Mouse (Mus musculus): ENCODE data around the gene Syt9. TPM values are rescaled to one million over a fixed set of nuclear protein-coding genes. Genes with fewer than 3 reads are reported as not detected.

The Syt9 gene
- polyA plus RNA-seq, 1 experiment from 2014 or later: 7.7 TPM

DNA sequence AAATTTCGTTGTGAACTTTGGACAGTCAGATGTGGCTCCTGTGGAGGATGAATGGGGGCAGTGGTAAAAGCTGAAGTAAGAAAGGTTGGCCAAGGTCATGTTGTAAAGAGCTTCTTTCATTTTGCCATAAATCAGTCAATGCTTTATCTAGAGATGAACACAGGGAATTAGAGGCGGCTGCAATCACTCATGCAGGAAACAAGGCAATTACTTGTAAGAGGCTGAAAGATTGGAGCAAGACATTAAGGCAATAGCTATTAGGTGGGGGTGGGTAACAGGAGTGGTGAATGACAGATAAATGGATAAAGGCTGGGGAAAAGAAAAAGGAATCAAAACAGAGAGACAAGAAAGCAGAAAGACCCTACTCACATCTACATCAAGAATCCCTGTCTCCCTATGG, 193.2 kb downstream of the Syt9 start:
- no peak overlapping the region for H3K9ac ChIP-seq
- H3K4me2 ChIP-seq: no peak overlapping the region
- H3K4me1 ChIP-seq (replicated peaks): peaks cover 5% of the 10 kb centered on the region; the same call in 1 of the 2 replicates
- no peaks in the 10 kb centered on the region for H3K27me3 ChIP-seq
- no peak overlapping the region for H3K4me3 ChIP-seq
- no peaks in the 10 kb centered on the region for H3K9me3 ChIP-seq
- WGBS: 15% methylated on average over 2 of the region's 2 CpGs
- no peaks in the 10 kb centered on the region for H3K36me3 ChIP-seq
- peak; percentile 53; the same call in 1 of the 2 replicates for ATAC-seq (ENCODE audit: low read depth)
- H3K27ac ChIP-seq (replicated peaks): no peak overlapping the region

DNA sequence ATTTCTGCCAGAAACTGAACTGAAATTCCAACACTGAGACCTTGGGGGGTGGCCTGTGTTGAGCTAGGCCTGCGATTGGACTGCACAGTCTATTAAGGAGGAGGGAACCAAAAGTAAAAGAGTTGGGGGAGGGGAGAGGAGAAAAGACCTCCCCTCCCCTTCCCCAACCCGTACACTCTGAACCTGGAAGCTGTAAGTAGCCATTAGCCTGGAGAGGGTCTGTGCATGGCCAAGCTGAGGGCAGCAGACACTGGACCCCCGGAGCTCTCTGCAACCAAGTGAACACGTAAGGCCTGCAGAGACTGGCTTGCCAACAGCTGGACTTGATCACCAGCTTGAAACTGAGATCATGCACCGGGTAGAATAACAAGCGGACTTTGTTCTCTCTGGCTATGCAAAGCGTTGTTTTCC, 196.7 kb downstream of the Syt9 start, which contains the start of gene Olfml1:
Gene Olfml1, plus strand, starts transcription at position 186 of the 411 bp plus-strand sequence.
- Histone ChIP-seq H3K4me2 (peak within 1 kb of the TSS; percentile 28), H3K9me3 (no peaks in the 10 kb centered on the region), H3K27ac (replicated peaks) (0 out of 2 replicates have a peak within 1 kb of the TSS, but pooled peaks have one; percentile 46), H3K9ac (no peak within 1 kb of the TSS), H3K4me1 (replicated peaks) (peaks cover 5% of the 10 kb centered on the region; the same call in 1 of the 2 replicates), H3K4me3 (peak within 1 kb of the TSS; percentile 23), H3K27me3 (no peaks in the 10 kb centered on the region), H3K36me3 (no peaks in the 10 kb centered on the region)
- ATAC-seq (ENCODE audit: low read depth): no peak
- 54% methylated on average over 7 of the region's 7 CpGs for WGBS

DNA sequence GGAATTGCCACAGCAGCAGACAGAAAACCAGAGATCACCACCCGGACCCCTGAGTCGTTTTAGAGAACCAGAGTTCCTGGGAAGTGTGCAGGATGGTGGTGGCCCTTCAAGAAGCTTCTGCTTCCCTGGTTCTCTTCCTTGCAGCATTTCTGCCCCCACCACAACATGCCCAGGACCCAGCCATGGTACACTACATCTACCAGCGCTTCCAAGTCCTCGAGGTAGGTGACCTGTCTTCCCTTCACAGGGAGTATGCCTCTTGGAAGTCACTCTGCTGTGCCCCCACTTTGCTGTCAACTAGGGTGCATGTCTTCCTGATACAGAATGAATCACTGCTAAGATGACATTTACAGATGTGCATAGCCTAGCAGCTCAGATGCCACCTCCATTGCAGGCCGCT, 197.1 kb downstream of the Syt9 start:
- H3K4me1 ChIP-seq (replicated peaks): peaks cover 5% of the 10 kb centered on the region; the same call in 1 of the 2 replicates
- peak overlapping the region; percentile 23 for H3K4me3 ChIP-seq
- no peaks in the 10 kb centered on the region for H3K9me3 ChIP-seq
- no peaks in the 10 kb centered on the region for H3K27me3 ChIP-seq
- WGBS: 72% methylated on average over 5 of the region's 5 CpGs
- H3K9ac ChIP-seq: no peak overlapping the region
- ATAC-seq (ENCODE audit: low read depth): no peak
- H3K36me3 ChIP-seq: no peaks in the 10 kb centered on the region
- 0 out of 2 replicates have a peak overlapping the region, but pooled peaks have one; percentile 46 for H3K27ac ChIP-seq (replicated peaks)
- H3K4me2 ChIP-seq: peak overlapping the region; percentile 28

DNA sequence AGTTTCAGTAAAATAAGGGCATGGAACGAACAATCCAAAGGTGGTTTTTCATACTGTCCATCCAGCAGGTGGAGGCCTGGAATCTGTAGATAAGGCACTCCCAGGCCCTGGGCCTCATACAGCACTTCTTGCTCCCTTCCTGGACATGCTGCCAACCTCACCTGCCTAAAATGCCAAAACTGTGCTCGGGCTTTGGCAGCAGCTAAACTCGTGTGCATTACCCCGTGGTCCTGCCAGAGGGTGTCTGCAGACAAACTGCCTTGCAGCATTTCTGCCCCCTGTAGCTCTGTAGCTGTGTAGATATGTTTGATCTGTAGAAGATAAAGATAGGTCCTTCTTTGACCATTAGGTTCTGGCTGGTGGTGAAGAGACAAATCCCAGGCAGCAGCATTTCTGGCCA, 198.4 kb downstream of the Syt9 start:
- WGBS: 78% methylated on average over 4 of the region's 4 CpGs
- Histone ChIP-seq H3K9ac (no peak overlapping the region), H3K27ac (replicated peaks) (no peak overlapping the region), H3K4me1 (replicated peaks) (no peaks in the 10 kb centered on the region), H3K4me3 (no peak overlapping the region), H3K27me3 (no peaks in the 10 kb centered on the region), H3K4me2 (peak overlapping the region; percentile 33), H3K9me3 (no peaks in the 10 kb centered on the region), H3K36me3 (no peaks in the 10 kb centered on the region)
- ATAC-seq (ENCODE audit: low read depth): no peak

DNA sequence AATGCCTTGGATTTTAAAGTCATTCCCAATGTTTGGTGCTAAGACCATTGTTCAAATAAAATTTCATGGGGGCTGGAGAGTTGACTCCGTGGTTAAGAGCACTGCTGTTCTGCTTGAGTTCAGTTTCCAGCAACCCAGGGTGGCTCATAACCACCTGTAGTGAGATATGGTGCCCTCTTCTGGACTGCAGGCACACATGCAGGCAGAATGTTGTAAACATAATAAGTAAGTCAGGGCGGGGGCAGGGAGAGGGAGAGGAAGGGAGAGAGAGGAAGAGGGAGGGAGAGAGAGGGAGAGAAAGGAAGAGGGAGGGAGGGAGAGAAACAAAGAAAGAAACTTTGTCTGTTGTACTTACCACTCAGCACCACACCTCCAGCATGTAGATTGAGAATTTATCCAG, 203.3 kb downstream of the Syt9 start:
- Histone ChIP-seq H3K9ac (no peak overlapping the region), H3K4me3 (no peak overlapping the region), H3K27me3 (no peaks in the 10 kb centered on the region), H3K27ac (replicated peaks) (no peak overlapping the region), H3K36me3 (no peaks in the 10 kb centered on the region), H3K4me2 (no peak overlapping the region), H3K9me3 (no peaks in the 10 kb centered on the region), H3K4me1 (replicated peaks) (no peaks in the 10 kb centered on the region)
- 50% methylated on average over 2 of the region's 2 CpGs for WGBS
- no peak for ATAC-seq (ENCODE audit: low read depth)

DNA sequence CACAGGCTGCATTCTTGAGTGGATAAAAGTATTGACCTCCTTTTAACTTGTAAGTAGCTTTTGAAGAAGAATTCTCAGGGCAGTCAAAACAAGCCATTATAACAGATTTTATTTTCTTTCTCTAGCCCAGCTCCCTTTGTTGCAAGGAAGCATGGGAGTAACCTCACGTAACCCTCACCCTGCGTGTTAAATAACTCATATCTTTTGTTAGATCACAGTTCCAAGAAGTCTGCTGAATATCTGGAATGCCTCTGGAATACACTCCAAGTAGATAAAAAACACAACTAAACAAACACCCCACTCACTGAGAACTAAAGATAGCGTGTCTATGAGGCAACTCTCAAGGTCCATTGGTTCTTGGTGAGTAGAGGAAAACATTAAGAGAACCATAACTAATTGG, 203.7 kb downstream of the Syt9 start:
- no peaks in the 10 kb centered on the region for H3K9me3 ChIP-seq
- no peaks in the 10 kb centered on the region for H3K4me1 ChIP-seq (replicated peaks)
- H3K4me3 ChIP-seq: no peak overlapping the region
- 78% methylated on average over 3 of the region's 3 CpGs for WGBS
- ATAC-seq (ENCODE audit: low read depth): no peak
- H3K27ac ChIP-seq (replicated peaks): no peak overlapping the region
- no peaks in the 10 kb centered on the region for H3K36me3 ChIP-seq
- no peaks in the 10 kb centered on the region for H3K27me3 ChIP-seq
- no peak overlapping the region for H3K4me2 ChIP-seq
- no peak overlapping the region for H3K9ac ChIP-seq

DNA sequence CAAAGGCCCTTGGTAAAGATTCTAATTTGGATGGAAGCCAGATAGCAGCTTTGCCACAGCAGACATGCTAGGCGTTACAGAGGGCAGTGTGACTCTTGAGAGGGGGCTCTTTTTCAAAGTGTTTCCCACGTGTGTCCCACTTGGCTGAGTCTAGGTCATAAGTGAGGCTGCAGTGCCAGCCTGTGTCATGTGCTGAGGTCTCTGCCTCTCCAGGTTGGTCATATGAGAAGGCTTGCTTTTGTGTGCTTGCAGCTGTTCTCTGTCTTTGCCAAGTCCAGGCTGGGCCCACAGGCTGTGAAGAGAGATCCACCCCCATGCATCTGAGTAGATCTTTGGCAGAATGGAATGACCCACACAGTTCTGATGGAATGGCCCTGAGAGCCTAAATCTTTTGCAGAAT, 222.1 kb downstream of the Syt9 start:
- WGBS: 40% methylated on average over 2 of the region's 2 CpGs
- Histone ChIP-seq H3K27ac (replicated peaks) (no peak overlapping the region), H3K4me2 (no peak overlapping the region), H3K9me3 (no peaks in the 10 kb centered on the region), H3K9ac (no peak overlapping the region), H3K36me3 (no peaks in the 10 kb centered on the region), H3K4me1 (replicated peaks) (peaks cover 14% of the 10 kb centered on the region), H3K27me3 (peaks cover 7% of the 10 kb centered on the region; the same call in 1 of the 2 replicates), H3K4me3 (no peak overlapping the region)
- no peak for ATAC-seq (ENCODE audit: low read depth)

DNA sequence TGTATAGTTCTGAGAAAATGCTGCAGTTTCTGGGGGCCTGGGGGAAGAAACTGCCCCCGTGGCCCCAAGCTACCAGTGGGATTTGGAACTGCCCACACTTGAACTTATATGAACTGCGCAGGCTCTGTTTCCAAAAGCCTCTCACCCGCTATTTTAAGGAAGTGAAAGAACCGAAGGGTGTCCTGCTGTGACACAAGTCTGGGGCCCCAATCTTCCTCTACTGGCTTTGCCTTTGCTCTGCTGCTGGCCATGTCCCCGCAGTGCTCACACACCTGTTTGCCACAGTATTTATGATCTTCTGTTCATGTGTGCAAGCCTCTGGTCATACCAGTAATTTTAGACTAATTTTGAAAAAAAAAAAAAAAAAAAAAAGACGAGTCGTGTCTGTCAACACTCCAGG, 223.4 kb downstream of the Syt9 start:
- H3K4me2 ChIP-seq: peak overlapping the region; percentile 96
- no peaks in the 10 kb centered on the region for H3K9me3 ChIP-seq
- 28% methylated on average over 7 of the region's 7 CpGs for WGBS
- ATAC-seq (ENCODE audit: low read depth): no peak
- H3K27ac ChIP-seq (replicated peaks): no peak overlapping the region
- H3K4me1 ChIP-seq (replicated peaks): peaks cover 14% of the 10 kb centered on the region
- no peak overlapping the region for H3K9ac ChIP-seq
- peak overlapping the region; percentile 59 for H3K4me3 ChIP-seq
- no peaks in the 10 kb centered on the region for H3K36me3 ChIP-seq
- peaks cover 7% of the 10 kb centered on the region; the same call in 1 of the 2 replicates for H3K27me3 ChIP-seq

DNA sequence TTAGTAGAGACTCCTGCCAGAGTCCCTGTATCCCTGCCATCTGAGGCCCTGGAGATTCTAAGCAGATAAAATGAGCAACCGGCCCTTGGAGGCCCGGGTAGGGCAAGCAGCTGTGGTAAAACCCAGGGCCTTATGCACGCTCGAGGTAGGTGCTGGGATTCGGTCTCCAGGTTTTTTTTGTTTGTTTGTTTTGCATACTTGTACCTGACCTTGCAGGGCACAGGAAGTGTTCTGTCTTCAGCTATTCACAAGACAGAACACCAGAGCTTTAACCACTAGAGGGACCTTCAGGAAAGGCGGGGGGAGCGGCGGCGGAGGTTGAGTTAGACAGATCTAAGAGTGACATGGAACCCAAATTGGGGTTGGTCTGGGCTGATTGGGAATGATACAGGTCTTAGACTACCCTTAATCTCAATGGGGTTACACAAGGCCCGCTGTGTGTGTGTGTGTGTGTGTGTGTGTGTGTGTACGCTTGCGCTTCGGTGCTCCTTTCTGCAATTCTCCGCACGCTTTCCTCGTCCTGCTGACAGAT, 223.9 kb downstream of the Syt9 start:
- WGBS: 2% methylated on average over 16 of the region's 16 CpGs
- ATAC-seq (ENCODE audit: low read depth): peak; percentile 86
- H3K9ac ChIP-seq: peak overlapping the region; percentile 60

DNA sequence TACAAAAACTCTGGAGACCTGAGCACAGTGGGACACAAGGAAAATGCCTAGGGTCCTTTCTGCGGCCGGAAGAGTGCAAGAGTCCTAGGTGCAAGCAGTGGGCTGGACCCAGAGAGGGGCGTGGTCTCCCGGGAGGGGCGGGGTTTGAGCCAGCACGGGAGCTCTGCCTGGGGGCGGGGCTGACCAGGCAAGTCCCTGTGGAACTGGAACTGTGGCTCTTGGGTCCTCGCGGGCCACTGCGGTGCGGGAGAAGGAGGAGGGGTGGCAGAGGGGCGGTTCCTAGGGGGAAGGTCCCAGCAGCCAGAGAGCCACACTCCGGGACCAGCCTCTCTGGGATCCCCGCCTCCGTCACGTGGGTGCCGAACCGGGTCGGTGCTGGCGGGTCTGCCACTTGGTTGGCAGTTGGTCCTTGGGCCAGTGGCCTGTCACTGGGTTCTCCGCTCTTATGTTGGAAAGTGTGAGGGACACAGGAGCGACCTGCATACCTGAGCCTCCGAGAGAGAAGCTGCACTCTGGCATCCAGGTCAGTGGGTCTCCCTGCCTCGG, 224.4 kb downstream of the Syt9 start, which contains the start of gene Ppfibp2:
Gene Ppfibp2, plus strand, starts transcription at position 351 of the 546 bp plus-strand sequence.
- H3K27me3 ChIP-seq: peaks cover 7% of the 10 kb centered on the region; the same call in 1 of the 2 replicates
- H3K4me1 ChIP-seq (replicated peaks): peaks cover 14% of the 10 kb centered on the region
- peak within 1 kb of the TSS; percentile 96 for H3K4me2 ChIP-seq
- H3K9me3 ChIP-seq: no peaks in the 10 kb centered on the region
- under 1% methylated on average over 23 of the region's 24 CpGs for WGBS
- peak within 1 kb of the TSS; percentile 60 for H3K9ac ChIP-seq
- peak within 1 kb of the TSS; percentile 59 for H3K4me3 ChIP-seq
- H3K27ac ChIP-seq (replicated peaks): no peak within 1 kb of the TSS
- H3K36me3 ChIP-seq: no peaks in the 10 kb centered on the region
- ATAC-seq (ENCODE audit: low read depth): peak; percentile 92

More for the DNA sequence above, 223.9 kb downstream of the Syt9 start:
- H3K4me3 ChIP-seq: peak overlapping the region; percentile 59
- H3K27me3 ChIP-seq: peaks cover 7% of the 10 kb centered on the region; the same call in 1 of the 2 replicates
- no peaks in the 10 kb centered on the region for H3K36me3 ChIP-seq
- H3K4me1 ChIP-seq (replicated peaks): peaks cover 14% of the 10 kb centered on the region
- H3K9me3 ChIP-seq: no peaks in the 10 kb centered on the region
- peak overlapping the region; percentile 96 for H3K4me2 ChIP-seq
- no peak overlapping the region for H3K27ac ChIP-seq (replicated peaks)

DNA sequence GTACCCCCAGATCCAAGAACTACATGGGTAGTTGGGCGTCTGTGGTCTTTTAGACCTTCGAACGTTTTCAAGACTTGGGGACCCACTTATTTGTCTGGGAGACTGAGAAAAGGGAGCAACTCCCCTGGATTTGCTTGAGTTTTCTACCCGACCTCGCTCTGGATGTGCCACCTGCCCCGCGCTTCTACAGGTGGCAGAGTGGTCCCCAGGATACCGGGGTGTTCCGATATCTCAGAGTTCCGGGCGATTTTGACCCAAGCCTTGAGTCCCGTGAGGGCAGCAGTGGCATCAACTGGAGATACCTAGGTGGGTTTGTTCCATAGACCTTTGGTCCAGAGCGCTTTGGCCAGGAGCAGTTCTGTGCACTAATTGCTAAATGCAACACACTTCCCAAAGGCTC, 224.9 kb downstream of the Syt9 start:
- Histone ChIP-seq H3K4me3 (peak overlapping the region; percentile 59), H3K9me3 (no peaks in the 10 kb centered on the region), H3K9ac (peak overlapping the region; percentile 60; the same call in 1 of the 2 replicates), H3K27me3 (peaks cover 7% of the 10 kb centered on the region; the same call in 1 of the 2 replicates), H3K27ac (replicated peaks) (no peak overlapping the region), H3K36me3 (no peaks in the 10 kb centered on the region), H3K4me2 (peak overlapping the region; percentile 96), H3K4me1 (replicated peaks) (peaks cover 14% of the 10 kb centered on the region)
- ATAC-seq (ENCODE audit: low read depth): peak; percentile 3; the same call in 1 of the 2 replicates
- WGBS: 14% methylated on average over 13 of the region's 13 CpGs

DNA sequence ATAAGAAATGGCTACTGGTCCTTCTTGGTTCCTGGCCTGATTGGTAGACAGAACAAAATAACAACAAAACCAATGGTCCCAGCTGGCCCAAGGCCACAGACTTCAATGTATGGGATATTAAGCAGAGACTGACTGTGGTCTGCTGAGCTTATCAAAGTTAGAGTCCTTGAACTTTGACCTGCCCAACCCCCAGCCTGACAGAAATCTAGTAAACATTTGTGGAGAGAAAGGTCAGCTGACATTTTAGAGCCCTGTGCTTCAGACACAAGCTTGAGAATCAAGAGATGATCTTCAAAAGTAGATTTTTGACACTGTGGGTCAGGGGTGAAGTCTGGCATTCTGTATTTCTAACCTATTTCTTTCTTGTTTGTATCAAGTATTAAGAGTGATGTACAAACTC, 226.2 kb downstream of the Syt9 start:
- Histone ChIP-seq H3K4me3 (no peak overlapping the region), H3K9me3 (no peaks in the 10 kb centered on the region), H3K9ac (no peak overlapping the region), H3K4me1 (replicated peaks) (peaks cover 14% of the 10 kb centered on the region), H3K27ac (replicated peaks) (no peak overlapping the region), H3K36me3 (no peaks in the 10 kb centered on the region), H3K4me2 (no peak overlapping the region), H3K27me3 (peaks cover 7% of the 10 kb centered on the region; the same call in 1 of the 2 replicates)
- ATAC-seq (ENCODE audit: low read depth): no peak
